Mouse (Mus musculus) lung, adult 2 months (tissue): ENCODE data around the gene Nudt13.

Source experiments
- CTCF ChIP-seq: fragments of 200-500 bp; IDR thresholded peaks from 2 replicates; pipeline ENCODE4 v1.5.1; 2011; ENCODE audit warnings: mild to moderate bottlenecking, low read length, control low read depth; ENCODE audit not compliant: insufficient read depth
- POLR2A ChIP-seq: fragments of 200-500 bp; IDR thresholded peaks from 2 replicates; pipeline ENCODE4 v1.6.1; 2011; ENCODE audit warnings: low read depth, mild to moderate bottlenecking, control low read depth, low read length, borderline replicate concordance; ENCODE audit errors: extremely low read depth

- TF ChIP-seq CTCF (no peak), POLR2A (no peak)
Observed at GRCm38 (mm10) chr14:20294947-20295346, 450 bp downstream of the Nudt13 start.
